Mouse (Mus musculus) stomach, embryonic 15.5 days (tissue): ENCODE measurements around the gene Akap2. TPM values are rescaled to one million over a fixed set of nuclear protein-coding genes. Genes with fewer than 3 reads are reported as not detected.

Experiments
- ATAC-seq: fragments of 200-750 bp; cut with Nextera tagmentation; 2 replicates; pipeline ENCODE4 v1.8.0; 2017; ENCODE audit warnings: low read depth, moderate number of reproducible peaks, moderate TSS enrichment; ENCODE audit not compliant: insufficient read depth, low FRiP score
- H3K27ac ChIP-seq: fragments of 300-500 bp; sonication (generic); 2 replicates; pipeline ENCODE4 v1.5.1; 2015; ENCODE audit warnings: mild to moderate bottlenecking, inconsistent platforms
- H3K27me3 ChIP-seq: fragments of 300-500 bp; sonication (generic); replicated peaks from 2 replicates; pipeline ENCODE4 v1.6.1; 2015; ENCODE audit warnings: inconsistent platforms
- H3K36me3 ChIP-seq: fragments of 300-500 bp; sonication (generic); 2 replicates; pipeline ENCODE4 v1.6.1; 2015; ENCODE audit warnings: inconsistent platforms
- H3K4me1 ChIP-seq: fragments of 300-500 bp; sonication (generic); 2 replicates; pipeline ENCODE4 v1.6.1; 2015; ENCODE audit warnings: inconsistent platforms
- H3K4me2 ChIP-seq: fragments of 300-500 bp; sonication (generic); 2 replicates; pipeline ENCODE4 v1.6.1; 2015; ENCODE audit warnings: mild to moderate bottlenecking, inconsistent platforms
- H3K4me3 ChIP-seq: fragments of 300-500 bp; sonication (generic); replicated peaks from 2 replicates; pipeline ENCODE4 v1.5.1; 2015; ENCODE audit warnings: inconsistent platforms
- H3K9ac ChIP-seq: fragments of 300-500 bp; sonication (generic); 2 replicates; pipeline ENCODE4 v1.6.1; 2015; ENCODE audit warnings: inconsistent platforms
- H3K9me3 ChIP-seq: fragments of 300-500 bp; sonication (generic); 2 replicates; pipeline ENCODE4 v1.6.1; 2016; ENCODE audit warnings: inconsistent platforms
- WGBS: fragments of 180-500 bp; shearing (Covaris S2); methylation state at CpG from one replicate; pipeline ENCODE4 v1.1.7; 2015; 5-methylcytosine and 5-hydroxymethylcytosine counted together
- polyA plus RNA-seq: library from polyadenylated mRNA; unstranded; fragments of >200 nt; fragmentation: Nextera tagmentation; extraction: Ambion mirVana; gene quantifications from 2 replicates; pipeline ENCODE4 v1.2.1, GENCODE M21; 2015

Akap2 gene
- polyA plus RNA-seq, 1 experiment from 2014 or later = 21.2 TPM

DNA sequence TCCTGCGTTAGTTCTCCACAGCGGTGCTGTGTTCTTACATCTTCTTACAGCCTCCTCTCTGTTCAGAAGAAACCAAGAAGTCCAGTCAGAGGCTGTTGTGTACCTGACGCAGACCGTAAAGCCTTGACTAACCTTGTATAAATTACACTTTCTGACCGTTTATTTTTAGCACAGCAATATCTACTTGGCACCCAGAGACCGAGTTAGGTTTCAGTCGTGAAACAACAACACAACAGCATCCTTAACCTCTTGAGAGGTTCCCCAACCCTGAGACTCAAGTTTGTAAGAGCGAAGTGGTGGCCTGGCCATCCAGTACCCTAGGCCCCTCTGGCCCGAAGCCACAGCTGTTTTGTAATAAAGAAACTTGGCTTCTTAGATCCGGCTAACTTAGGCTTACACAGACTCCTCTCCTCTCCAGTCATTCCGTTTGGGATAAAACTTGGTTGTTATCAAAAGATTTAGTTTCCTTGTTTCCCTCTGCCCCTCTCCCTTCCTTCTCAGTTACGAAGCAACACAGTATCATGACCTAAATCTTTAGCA, 32.7 kb upstream of the Akap2 start:
- Histone ChIP-seq H3K4me1 (0 out of 2 replicates have a peak, but pooled peaks cover 2% of the 10 kb centered on the region), H3K36me3 (no peaks in the 10 kb centered on the region), H3K9ac (no peak overlapping the region), H3K27me3 (no peaks in the 10 kb centered on the region), H3K27ac (no peak overlapping the region), H3K4me3 (no peak overlapping the region), H3K4me2 (no peak overlapping the region), H3K9me3 (no peaks in the 10 kb centered on the region)
- no peak for ATAC-seq
- 63% methylated on average over 12 of the region's 12 CpGs for WGBS

DNA sequence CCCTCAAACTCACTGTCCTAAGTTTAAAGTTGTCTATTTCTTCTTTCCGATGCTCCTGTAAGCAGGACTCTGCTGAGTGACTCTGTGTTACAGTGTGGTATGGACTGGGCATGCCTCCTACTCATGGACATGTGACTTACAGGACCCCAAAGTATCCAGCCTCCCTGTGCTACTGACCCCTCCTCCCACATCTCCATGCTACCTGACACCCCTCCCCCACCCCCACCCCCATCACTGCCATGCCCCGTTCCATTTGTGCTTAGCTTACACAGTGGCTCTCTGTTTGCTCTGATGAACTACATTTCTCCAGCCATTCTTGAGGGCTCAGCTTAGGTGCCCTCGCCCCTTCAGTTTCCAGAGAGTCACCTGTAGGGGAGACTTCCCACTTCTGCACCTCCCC, 30.7 kb upstream of the Akap2 start:
- H3K27me3 ChIP-seq = no peaks in the 10 kb centered on the region
- no peak overlapping the region for H3K9ac ChIP-seq
- 0 out of 2 replicates have a peak, but pooled peaks cover 2% of the 10 kb centered on the region for H3K4me1 ChIP-seq
- WGBS = 77% methylated on average over 3 of the region's 3 CpGs
- H3K27ac ChIP-seq = no peak overlapping the region
- H3K4me3 ChIP-seq = no peak overlapping the region
- H3K9me3 ChIP-seq = no peaks in the 10 kb centered on the region
- H3K4me2 ChIP-seq = no peak overlapping the region
- no peak for ATAC-seq
- H3K36me3 ChIP-seq = no peaks in the 10 kb centered on the region

DNA sequence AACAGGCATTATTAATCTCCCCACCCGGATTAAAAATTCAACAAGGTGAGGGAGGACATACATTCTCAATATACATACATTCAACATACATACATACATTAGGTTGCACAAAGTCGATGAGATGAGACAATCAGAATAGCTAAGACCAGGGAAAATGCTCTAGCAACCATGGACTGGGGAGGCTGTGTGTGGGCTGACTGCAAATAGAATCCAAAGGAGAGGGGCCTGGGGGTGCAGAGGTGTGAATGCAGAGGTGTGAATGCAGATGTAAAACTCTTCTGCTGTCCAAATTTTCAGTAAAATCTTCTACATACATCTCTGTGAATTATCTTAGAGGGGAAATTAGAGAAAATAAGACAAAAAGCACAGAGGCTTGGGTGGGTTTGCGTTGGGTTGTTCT, 29.9 kb upstream of the Akap2 start:
- no peak for ATAC-seq

DNA sequence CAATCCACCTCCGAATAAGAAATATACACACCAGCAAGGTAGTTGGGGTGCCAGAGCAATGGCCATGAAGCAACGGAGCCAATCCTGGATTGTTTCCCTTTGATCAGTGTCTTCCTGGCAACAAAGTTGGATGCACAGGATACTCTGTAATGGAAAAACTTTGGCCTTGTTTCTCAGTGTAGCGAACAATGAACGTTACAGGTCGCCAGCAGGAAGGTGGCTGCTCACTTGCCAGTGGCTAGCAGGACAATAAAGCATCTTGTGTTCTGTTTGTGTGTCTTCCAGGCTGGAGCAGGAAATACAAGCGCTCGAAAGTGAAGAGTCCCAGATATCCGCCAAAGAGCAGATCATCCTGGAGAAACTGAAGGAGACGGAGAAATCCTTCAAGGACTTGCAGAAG, 29.3 kb upstream of the Akap2 start:
- Histone ChIP-seq H3K4me1 (0 out of 2 replicates have a peak, but pooled peaks cover 2% of the 10 kb centered on the region), H3K9ac (no peak overlapping the region), H3K4me2 (no peak overlapping the region), H3K36me3 (no peaks in the 10 kb centered on the region), H3K27ac (no peak overlapping the region), H3K4me3 (no peak overlapping the region), H3K9me3 (no peaks in the 10 kb centered on the region), H3K27me3 (no peaks in the 10 kb centered on the region)
- ATAC-seq = no peak
- 67% methylated on average over 9 of the region's 9 CpGs for WGBS

More for the DNA sequence above, 29.9 kb upstream of the Akap2 start:
- H3K9me3 ChIP-seq = no peaks in the 10 kb centered on the region
- 81% methylated on average over 3 of the region's 3 CpGs for WGBS
- H3K4me3 ChIP-seq = no peak overlapping the region
- no peak overlapping the region for H3K9ac ChIP-seq
- H3K27ac ChIP-seq = no peak overlapping the region
- H3K4me1 ChIP-seq = 0 out of 2 replicates have a peak, but pooled peaks cover 2% of the 10 kb centered on the region
- H3K4me2 ChIP-seq = no peak overlapping the region
- H3K27me3 ChIP-seq = no peaks in the 10 kb centered on the region
- H3K36me3 ChIP-seq = no peaks in the 10 kb centered on the region

DNA sequence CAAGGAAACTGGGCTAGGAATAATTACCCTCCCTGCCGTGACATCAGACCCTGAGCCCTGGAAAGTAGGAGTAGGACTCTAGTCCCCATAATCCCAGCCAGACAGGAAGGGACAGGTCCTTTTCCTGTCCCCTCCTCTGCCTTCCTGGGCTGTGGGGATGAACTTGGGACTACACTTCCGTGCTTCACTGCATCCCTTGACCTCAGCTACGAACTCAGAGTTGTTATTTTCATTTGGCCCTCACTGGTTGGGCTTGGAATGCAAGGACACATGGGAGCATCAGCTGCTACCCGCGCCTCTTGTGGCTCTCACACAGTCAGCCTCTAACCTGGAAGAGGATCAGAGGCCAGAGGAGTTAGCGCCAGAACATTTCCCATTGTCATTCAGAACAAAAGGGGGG, 27.5 kb upstream of the Akap2 start:
- Histone ChIP-seq H3K4me3 (no peak overlapping the region), H3K9me3 (no peaks in the 10 kb centered on the region), H3K4me2 (no peak overlapping the region), H3K36me3 (no peaks in the 10 kb centered on the region), H3K4me1 (no peaks in the 10 kb centered on the region), H3K9ac (no peak overlapping the region), H3K27ac (no peak overlapping the region), H3K27me3 (no peaks in the 10 kb centered on the region)
- no peak for ATAC-seq
- 71% methylated on average over 6 of the region's 6 CpGs for WGBS

DNA sequence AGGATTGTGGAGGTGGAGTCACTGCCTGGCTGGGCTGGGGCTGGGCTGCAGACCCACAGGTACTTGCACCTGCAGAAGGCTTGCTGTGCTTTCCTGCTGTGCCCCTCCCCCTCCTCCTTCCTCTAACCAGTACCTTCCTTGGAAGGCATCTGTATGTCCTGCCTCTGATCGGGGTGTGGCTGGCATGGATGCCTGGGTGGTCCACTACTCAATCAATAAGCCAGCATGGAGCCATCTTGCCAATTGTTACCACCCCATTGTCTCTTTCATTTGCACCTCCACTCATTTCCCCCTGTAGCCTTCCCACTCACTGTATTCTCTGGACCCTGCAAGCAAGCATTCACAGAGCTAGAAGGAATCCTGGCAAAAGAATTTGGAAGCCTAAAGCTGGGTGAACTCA, 26.7 kb upstream of the Akap2 start:
- Histone ChIP-seq H3K9ac (no peak overlapping the region), H3K4me2 (no peak overlapping the region), H3K27me3 (no peaks in the 10 kb centered on the region), H3K36me3 (no peaks in the 10 kb centered on the region), H3K4me1 (no peaks in the 10 kb centered on the region), H3K27ac (no peak overlapping the region), H3K9me3 (no peaks in the 10 kb centered on the region), H3K4me3 (no peak overlapping the region)
- no peak for ATAC-seq
- WGBS = 28% methylated on average over 1 of the region's 1 CpGs

DNA sequence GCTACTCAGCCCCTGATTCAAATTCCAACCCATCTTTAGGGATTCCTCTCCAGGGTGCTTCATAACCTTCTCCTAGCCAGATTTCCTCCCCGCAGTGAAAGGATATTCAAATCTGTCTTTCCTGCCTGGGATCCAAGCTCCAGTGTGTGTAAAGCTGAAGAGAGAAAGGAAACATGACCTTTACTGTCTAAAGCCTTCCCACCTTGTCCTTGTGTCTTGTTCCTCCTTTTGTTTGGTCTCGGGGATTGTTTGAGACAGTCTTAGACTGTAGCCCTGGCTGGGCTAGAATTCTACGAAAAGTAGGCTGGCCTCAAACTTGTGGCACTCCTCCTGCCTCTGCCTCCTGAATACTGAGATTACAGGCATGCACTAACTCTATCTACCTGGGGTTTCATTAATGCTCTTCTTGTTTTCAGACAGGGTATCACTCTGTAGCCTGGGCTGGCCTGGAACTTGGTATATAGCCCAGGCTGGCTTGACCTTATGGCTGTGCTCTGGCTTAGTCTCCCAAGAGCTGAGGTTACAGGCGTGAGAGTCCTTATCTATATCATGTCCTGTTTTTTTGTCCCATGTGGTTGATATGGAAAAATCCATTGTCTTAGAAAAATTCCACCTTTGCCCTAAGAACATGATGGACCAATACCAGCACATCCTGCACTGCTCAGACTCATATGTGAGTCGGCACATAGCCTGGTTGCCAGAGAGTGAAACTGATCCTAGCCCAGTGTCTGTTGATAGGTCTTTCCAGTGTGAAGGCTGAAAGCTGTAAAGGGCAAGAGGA, 22.9 kb upstream of the Akap2 start:
- Histone ChIP-seq H3K4me3 (no peak overlapping the region), H3K9ac (no peak overlapping the region), H3K36me3 (no peaks in the 10 kb centered on the region), H3K27me3 (no peaks in the 10 kb centered on the region), H3K4me2 (no peak overlapping the region), H3K9me3 (no peaks in the 10 kb centered on the region), H3K27ac (no peak overlapping the region), H3K4me1 (no peaks in the 10 kb centered on the region)
- ATAC-seq = no peak
- 79% methylated on average over 5 of the region's 5 CpGs for WGBS

DNA sequence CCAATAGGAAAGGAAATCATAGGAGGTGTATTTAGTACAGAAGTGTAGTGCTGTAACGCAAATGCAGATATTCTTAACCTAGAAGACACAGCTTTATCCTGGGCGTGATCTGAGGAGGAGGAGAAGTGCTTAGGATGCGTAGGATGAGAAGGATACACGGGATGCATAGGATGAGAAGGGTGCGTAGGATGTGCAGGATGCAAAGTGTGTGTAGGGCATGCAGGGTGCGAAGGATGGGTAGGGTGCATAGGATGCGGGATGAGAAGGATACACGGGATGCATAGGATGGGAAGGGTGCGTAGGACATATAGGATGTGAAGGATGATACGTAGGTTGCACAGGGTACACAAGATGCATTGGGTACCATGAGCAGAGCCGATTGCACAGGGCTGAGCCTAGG, 20.5 kb upstream of the Akap2 start:
- Histone ChIP-seq H3K4me3 (no peak overlapping the region), H3K36me3 (no peaks in the 10 kb centered on the region), H3K27ac (no peak overlapping the region), H3K4me1 (no peaks in the 10 kb centered on the region), H3K27me3 (no peaks in the 10 kb centered on the region), H3K9me3 (no peaks in the 10 kb centered on the region), H3K9ac (no peak overlapping the region), H3K4me2 (no peak overlapping the region)
- ATAC-seq = no peak
- WGBS = 92% methylated on average over 11 of the region's 11 CpGs

DNA sequence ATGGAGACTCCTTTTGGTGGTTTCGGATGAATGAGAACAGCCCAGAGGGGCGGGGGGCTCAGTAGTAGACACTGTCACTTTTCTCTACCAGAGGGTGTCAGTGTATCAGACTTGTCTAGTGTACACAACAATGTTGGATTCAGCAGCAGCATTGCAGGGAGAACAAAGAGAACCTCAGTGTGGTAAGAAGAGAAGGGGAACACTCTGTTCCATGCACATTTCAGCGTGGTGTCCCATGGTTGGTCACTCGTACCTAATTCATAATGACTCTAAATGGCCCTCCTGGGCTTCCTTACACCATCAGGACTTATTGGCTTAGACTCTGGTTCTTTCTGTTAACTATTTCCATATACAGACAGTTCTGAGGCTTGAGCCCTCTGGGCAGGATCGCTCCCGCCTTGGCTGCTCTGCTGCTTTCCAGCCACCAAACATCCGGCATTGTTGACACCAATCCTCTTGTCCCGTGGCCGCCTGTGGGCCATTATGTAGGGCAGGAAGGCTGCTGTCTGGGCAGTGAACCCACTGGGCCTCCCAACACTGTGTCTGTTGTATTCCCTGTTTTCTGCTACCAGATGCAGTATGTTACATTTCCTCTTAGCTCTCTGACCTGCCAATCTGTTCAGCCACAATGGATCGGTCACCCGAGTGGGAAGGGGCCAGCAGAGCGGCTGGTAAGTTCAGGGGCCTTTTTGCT, 19.4 kb upstream of the Akap2 start:
- 81% methylated on average over 12 of the region's 12 CpGs for WGBS
- H3K4me1 ChIP-seq = no peaks in the 10 kb centered on the region
- H3K27me3 ChIP-seq = no peaks in the 10 kb centered on the region
- H3K36me3 ChIP-seq = no peaks in the 10 kb centered on the region
- H3K4me3 ChIP-seq = no peak overlapping the region
- no peaks in the 10 kb centered on the region for H3K9me3 ChIP-seq
- H3K9ac ChIP-seq = no peak overlapping the region
- no peak for ATAC-seq
- H3K4me2 ChIP-seq = no peak overlapping the region
- no peak overlapping the region for H3K27ac ChIP-seq

DNA sequence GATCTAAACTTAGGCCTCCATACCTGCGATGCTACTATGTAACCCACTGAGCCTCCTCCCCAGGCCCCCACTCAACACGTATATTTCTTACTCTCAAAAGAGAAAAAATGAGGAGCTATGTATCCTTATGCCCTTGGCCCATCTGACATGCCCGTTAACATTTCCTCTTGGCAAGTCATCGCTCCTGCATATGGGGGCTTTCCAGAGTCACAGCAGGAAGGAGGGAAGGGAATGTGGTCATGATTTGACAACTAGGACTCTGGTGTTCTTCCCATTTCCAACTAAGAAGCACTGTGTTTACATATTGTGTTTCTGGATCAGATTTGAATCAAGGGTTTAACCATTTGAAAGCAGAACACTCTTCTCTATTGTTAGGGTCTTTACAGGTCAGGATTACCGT, 15.9 kb upstream of the Akap2 start:
- no peak overlapping the region for H3K4me2 ChIP-seq
- H3K36me3 ChIP-seq = no peaks in the 10 kb centered on the region
- no peak overlapping the region for H3K27ac ChIP-seq
- no peak overlapping the region for H3K4me3 ChIP-seq
- no peaks in the 10 kb centered on the region for H3K9me3 ChIP-seq
- no peak for ATAC-seq
- WGBS = 70% methylated on average over 5 of the region's 5 CpGs
- no peaks in the 10 kb centered on the region for H3K27me3 ChIP-seq
- no peak overlapping the region for H3K9ac ChIP-seq
- H3K4me1 ChIP-seq = no peaks in the 10 kb centered on the region

DNA sequence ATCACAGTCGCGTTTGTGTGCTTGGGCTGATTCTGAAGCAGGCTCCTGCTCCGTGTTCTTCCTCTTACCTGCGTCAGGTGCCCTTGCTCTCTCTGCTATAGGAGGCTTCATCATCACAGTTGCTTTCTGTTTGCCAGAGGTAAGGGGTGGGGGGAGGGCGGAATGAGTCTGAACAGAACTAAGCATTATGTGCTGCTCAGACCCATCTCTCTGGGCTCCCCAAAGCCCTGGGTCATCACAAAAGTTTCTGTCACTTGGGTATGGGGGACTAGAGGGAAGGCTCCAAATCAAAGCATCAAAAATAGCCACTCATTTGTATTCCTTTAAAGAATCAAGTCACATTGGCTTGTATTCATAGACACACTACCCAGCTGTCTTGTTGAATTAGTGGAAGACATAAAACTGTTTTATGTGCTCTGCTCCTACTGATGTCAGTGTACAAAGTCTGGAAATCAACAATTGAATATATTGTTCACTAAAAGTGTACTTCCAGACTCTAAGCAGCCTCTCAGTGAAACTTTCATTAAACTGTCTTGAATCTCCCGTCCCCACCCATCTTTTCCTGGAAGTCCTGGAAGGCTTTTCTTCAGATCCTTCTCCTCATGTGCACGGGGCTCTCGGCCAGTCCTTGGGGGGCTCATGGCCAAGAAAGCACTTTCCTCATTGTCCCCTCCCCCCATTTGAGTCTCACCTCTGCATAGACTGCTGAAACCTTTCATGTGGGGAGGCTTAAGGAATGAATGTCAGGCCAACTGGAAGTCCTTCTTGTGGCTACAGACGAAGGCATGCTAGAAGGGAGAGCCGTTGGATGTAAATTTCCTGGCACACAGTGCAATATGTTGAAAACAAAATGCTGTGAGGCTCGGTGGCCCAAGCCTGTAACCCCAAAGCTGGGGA, 13.6 kb upstream of the Akap2 start:
- Histone ChIP-seq H3K27ac (no peak overlapping the region), H3K27me3 (no peaks in the 10 kb centered on the region), H3K36me3 (no peaks in the 10 kb centered on the region), H3K4me1 (no peaks in the 10 kb centered on the region), H3K4me2 (no peak overlapping the region), H3K9me3 (no peaks in the 10 kb centered on the region), H3K9ac (no peak overlapping the region), H3K4me3 (no peak overlapping the region)
- no peak for ATAC-seq
- WGBS = 71% methylated on average over 11 of the region's 11 CpGs
